ENCODE assay signal across 25 mouse cellular contexts in the genomic region with DNA sequence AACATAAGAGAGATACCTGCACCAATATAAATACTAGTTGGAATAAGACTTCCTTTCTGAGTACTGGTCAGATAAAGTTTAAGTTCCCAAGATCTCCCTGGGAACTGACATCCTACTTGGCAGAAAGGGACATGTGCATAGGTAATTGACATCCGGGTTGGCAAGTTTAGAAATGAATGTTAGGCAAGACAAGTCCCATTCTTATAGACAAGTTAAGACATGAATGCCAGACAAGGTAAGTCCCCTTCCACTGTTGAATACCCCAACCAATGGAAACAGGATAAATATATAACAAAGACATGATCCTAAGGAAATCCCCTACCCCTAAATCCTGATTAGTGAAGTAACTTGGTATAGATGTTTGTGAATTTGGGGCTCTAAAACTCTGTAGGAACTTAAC.
"Had no signal": no experiment of that assay in that cellular context is flagged by ENCODE, and none has a peak within 500 bp of the region (broad histone marks: within the 10 kb centered on the region; RNA-seq: fewer than 3 reads in every experiment).

No protein-coding gene starts in this region.

- H3K4me2 ChIP-seq: heart, embryonic 12.5 days; hindbrain, embryonic 12.5 days; hindbrain, embryonic 14.5 days; intestine, embryonic 15.5 days; limb, embryonic 12.5 days; liver, embryonic 11.5 days; liver, embryonic 13.5 days had no signal

- H3K9ac ChIP-seq: heart, embryonic 12.5 days; hindbrain, embryonic 12.5 days; hindbrain, embryonic 14.5 days; intestine, embryonic 15.5 days; limb, embryonic 12.5 days; liver, embryonic 13.5 days had no signal

- H3K27ac ChIP-seq: heart, adult 2 months; hindbrain, embryonic 10.5 days; hindbrain, embryonic 12.5 days; hindbrain, embryonic 14.5 days; intestine, embryonic 15.5 days; layer of hippocampus, adult 2 months; left cerebral cortex, adult 2 months; limb, embryonic 10.5 days; limb, embryonic 12.5 days; liver, embryonic 13.5 days had no signal

- H3K4me1 ChIP-seq: heart, embryonic 12.5 days; hindbrain, embryonic 10.5 days; hindbrain, embryonic 12.5 days; intestine, embryonic 15.5 days; limb, embryonic 10.5 days; limb, embryonic 12.5 days; liver, embryonic 13.5 days had no signal

- H3K27me3 ChIP-seq: heart, embryonic 12.5 days; hindbrain, embryonic 12.5 days; intestine, embryonic 15.5 days; liver, embryonic 13.5 days had no signal

- H3K36me3 ChIP-seq: heart, embryonic 12.5 days; hindbrain, embryonic 10.5 days; hindbrain, embryonic 12.5 days; intestine, embryonic 15.5 days; limb, embryonic 10.5 days; limb, embryonic 12.5 days; liver, embryonic 13.5 days had no signal

- H3K4me3 ChIP-seq: heart, adult 2 months; heart, embryonic 12.5 days; hindbrain, embryonic 10.5 days; hindbrain, embryonic 12.5 days; intestine, embryonic 15.5 days; layer of hippocampus, adult 2 months; left cerebral cortex, adult 2 months; limb, embryonic 10.5 days; limb, embryonic 12.5 days; liver, embryonic 13.5 days had no signal

- DNase-seq: gastrocnemius, postnatal 14 days; gastrocnemius, postnatal 36 days; heart, adult 2 months; heart, postnatal 10 days; heart, postnatal 4 days; kidney, adult 18-20 months; kidney, adult 8-10 months; kidney, postnatal 10 days; kidney, postnatal 25 days; kidney, postnatal 4 days; liver; liver, embryonic 13.5 days had no signal

- ATAC-seq: hindbrain, embryonic 16.5 days; inflammation-experienced regulatory T-cells, adult 6 months; intestine, embryonic 15.5 days; intestine, postnatal 0 days had no signal

- H3K9me3 ChIP-seq: heart, embryonic 12.5 days; hindbrain, embryonic 10.5 days; hindbrain, embryonic 12.5 days; intestine, embryonic 15.5 days; limb, embryonic 10.5 days; limb, embryonic 12.5 days; liver, embryonic 13.5 days had no signal
